Mouse (Mus musculus) lung, embryonic 14.5 days (tissue): ENCODE results near the gene H2-Q6. TPM values are rescaled to one million over a fixed set of nuclear protein-coding genes. Genes with fewer than 3 reads are reported as not detected.
"Not testable (repeated sequence)": the region's sequence is repeated elsewhere in the genome, so short reads cannot be mapped to it uniquely, and the experiment has no call there.

Experiments
- ATAC-seq: fragments of 200-750 bp; cut with Nextera tagmentation; 2 replicates; pipeline ENCODE4 v1.8.0; 2017; ENCODE audit warnings: mild to moderate bottlenecking, moderate TSS enrichment, moderate library complexity; ENCODE audit not compliant: insufficient read depth
- DNase-seq: peaks from one replicate; pipeline ENCODE4 v3.0.0-alpha.2; 2015
- H3K27ac ChIP-seq: fragments of 300-500 bp; sonication (generic); 2 replicates; pipeline ENCODE4 v1.5.1; 2014; ENCODE audit warnings: low read depth, mild to moderate bottlenecking, moderate library complexity
- H3K27me3 ChIP-seq: fragments of 300-500 bp; sonication (generic); 2 replicates; pipeline ENCODE4 v1.6.1; 2014; ENCODE audit warnings: low read length, control low read depth; ENCODE audit not compliant: insufficient read depth
- H3K36me3 ChIP-seq: fragments of 300-500 bp; sonication (generic); 2 replicates; pipeline ENCODE4 v1.6.1; 2014; ENCODE audit warnings: control low read depth; ENCODE audit not compliant: insufficient read depth
- H3K4me1 ChIP-seq: fragments of 300-500 bp; sonication (generic); 2 replicates; pipeline ENCODE4 v1.6.1; 2014; ENCODE audit warnings: antibody characterized with exemption, control low read depth; ENCODE audit not compliant: insufficient read depth
- H3K4me2 ChIP-seq: fragments of 300-500 bp; sonication (generic); 2 replicates; pipeline ENCODE4 v1.6.1; 2014; ENCODE audit warnings: mild to moderate bottlenecking
- H3K4me3 ChIP-seq: fragments of 300-500 bp; sonication (generic); 2 replicates; pipeline ENCODE4 v1.5.1; 2014; ENCODE audit warnings: low read depth, low read length
- H3K9ac ChIP-seq: fragments of 300-500 bp; sonication (generic); 2 replicates; pipeline ENCODE4 v1.6.1; 2014
- H3K9me3 ChIP-seq: fragments of 300-500 bp; sonication (generic); 2 replicates; pipeline ENCODE4 v1.6.1; 2016; ENCODE audit warnings: low read depth, low read length, control low read depth
- CTCF ChIP-seq: IDR thresholded peaks from 2 replicates; pipeline ENCODE4 v1.5.1; 2016; ENCODE audit warnings: antibody characterized with exemption, low read depth
- WGBS: fragments of 180-500 bp; shearing (Covaris S2); extraction: QIAGEN DNeasy Blood & Tissue Kit; methylation state at CpG from one replicate; pipeline ENCODE4 v1.1.7; 2014; 5-methylcytosine and 5-hydroxymethylcytosine counted together
- polyA plus RNA-seq: library from polyadenylated mRNA; unstranded; fragments of >200 nt; fragmentation: Nextera tagmentation; extraction: Ambion mirVana; gene quantifications from 2 replicates; pipeline ENCODE4 v1.2.1, GENCODE M21; 2014

H2-Q6 gene
- polyA plus RNA-seq, 1 experiment from 2014 or later, result 0.54 TPM

DNA sequence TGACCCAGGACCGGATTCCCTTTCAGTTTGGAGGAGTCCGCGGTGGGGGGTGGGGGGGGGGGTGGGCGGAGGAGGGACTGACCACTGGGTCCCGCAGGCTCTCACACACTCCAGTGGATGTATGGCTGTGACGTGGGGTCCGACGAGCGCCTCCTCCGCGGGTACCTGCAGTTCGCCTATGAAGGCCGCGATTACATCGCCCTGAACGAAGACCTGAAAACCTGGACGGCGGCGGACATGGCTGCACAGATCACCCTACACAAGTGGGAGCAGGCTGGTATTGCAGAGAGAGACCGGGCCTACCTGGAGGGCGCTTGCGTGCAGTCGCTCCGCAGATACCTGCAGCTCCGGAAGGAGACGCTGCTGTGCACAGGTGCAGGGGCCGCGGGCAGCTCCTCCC, 824 bp downstream of the H2-Q6 start:
- Histone ChIP-seq H3K4me2 (peak overlapping the region; percentile 63), H3K27me3 (peaks cover 25% of the 10 kb centered on the region), H3K4me3 (peak overlapping the region; percentile 34)
- not testable (repeated sequence) for H3K9ac ChIP-seq, H3K9me3 ChIP-seq, H3K27ac ChIP-seq, H3K36me3 ChIP-seq, H3K4me1 ChIP-seq
- WGBS, result 15% methylated on average over 28 of the region's 28 CpGs
- 0 out of 2 replicates have a peak, but pooled peaks have one; percentile 9 for TF ChIP-seq CTCF
- DNase-seq, result peak; percentile 34
- peak; percentile 42; the same call in 1 of the 2 replicates for ATAC-seq

- not testable (repeated sequence) for H3K9me3 ChIP-seq, H3K9ac ChIP-seq, H3K4me3 ChIP-seq, H3K4me2 ChIP-seq, H3K4me1 ChIP-seq, H3K36me3 ChIP-seq, ATAC-seq, DNase-seq, H3K27ac ChIP-seq
- 84% methylated on average over 6 of the region's 6 CpGs for WGBS
- H3K27me3 ChIP-seq, result peaks cover 17% of the 10 kb centered on the region
Observed at GRCm38 (mm10) chr17:35428883-35429282, 4.2 kb downstream of the H2-Q6 start.

- H3K27ac ChIP-seq, H3K4me2 ChIP-seq, H3K36me3 ChIP-seq, H3K4me1 ChIP-seq, H3K27me3 ChIP-seq, DNase-seq, H3K4me3 ChIP-seq, H3K9ac ChIP-seq, ATAC-seq, H3K9me3 ChIP-seq: not testable (repeated sequence)
- 80% methylated on average over 6 of the region's 6 CpGs for WGBS
Observed at GRCm38 (mm10) chr17:35430671-35431070, 6.0 kb downstream of the H2-Q6 start.

- 78% methylated on average over 2 of the region's 3 CpGs for WGBS
- DNase-seq, H3K4me3 ChIP-seq, H3K27ac ChIP-seq, H3K36me3 ChIP-seq, H3K4me1 ChIP-seq, ATAC-seq, H3K4me2 ChIP-seq, H3K27me3 ChIP-seq, H3K9ac ChIP-seq, H3K9me3 ChIP-seq: not testable (repeated sequence)
Observed at GRCm38 (mm10) chr17:35432167-35432566, 7.5 kb downstream of the H2-Q6 start.

DNA sequence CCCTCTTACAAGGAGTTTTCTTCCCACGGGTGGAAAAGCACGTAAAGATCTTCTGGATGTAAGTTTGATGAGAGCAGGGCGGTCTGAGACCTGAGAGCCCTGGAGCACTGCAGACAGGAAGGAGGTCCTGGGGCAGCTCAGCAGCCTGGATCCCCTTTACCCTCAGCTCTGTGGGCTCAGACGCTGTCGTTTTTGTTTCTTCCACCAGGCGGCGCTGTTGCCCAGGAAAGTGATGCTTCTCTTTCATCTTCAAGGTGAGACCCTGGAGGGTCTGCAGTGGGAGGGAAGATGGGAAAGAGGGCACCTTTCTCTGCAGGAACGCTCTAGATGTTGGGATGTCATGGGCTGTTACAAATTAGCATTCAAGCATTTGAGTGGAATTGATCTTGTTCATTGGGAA, 10.2 kb downstream of the H2-Q6 start:
- H3K27me3 ChIP-seq, result peaks cover 12% of the 10 kb centered on the region
- ATAC-seq, H3K4me3 ChIP-seq, H3K4me2 ChIP-seq, H3K27ac ChIP-seq, H3K9me3 ChIP-seq, H3K9ac ChIP-seq, H3K36me3 ChIP-seq, H3K4me1 ChIP-seq: not testable (repeated sequence)
- TF ChIP-seq CTCF, result peak; percentile 80
- 9% methylated on average over 8 of the region's 8 CpGs for WGBS
- peak; percentile 60 for DNase-seq

GRCm38 (mm10) chr17:35435577-35435976, 10.9 kb downstream of the H2-Q6 start:
- not testable (repeated sequence) for H3K27ac ChIP-seq, H3K36me3 ChIP-seq, ATAC-seq, H3K4me1 ChIP-seq, DNase-seq, H3K9ac ChIP-seq, H3K9me3 ChIP-seq, H3K4me2 ChIP-seq, H3K4me3 ChIP-seq
- WGBS, result 71% methylated on average over 3 of the region's 3 CpGs
- peaks cover 18% of the 10 kb centered on the region for H3K27me3 ChIP-seq

DNA sequence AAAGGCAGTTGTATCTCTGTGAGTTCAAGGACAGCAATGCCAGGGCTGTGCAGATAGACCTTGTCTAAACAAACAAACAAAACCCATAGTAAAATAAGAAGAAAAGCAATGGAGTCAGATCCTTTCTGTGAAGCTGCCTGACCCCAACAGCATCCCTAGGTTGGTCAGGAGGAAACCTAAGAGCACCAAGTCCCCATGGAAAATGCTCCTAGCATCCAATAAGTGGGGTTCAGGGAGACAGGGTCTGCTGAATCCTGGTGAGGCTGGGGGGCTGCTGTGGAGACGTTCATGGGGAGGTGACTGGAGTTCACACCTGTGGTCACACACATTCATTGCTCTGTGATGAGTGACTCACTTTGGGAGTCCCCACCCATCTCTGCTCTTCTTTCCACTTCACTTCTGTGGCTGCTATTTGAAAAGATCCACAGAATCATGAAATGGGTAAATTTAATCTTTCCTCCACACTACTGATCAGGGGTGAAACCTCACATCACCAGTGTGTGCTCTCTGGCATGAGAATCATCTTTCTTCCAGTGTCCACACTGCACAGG, 12.8 kb downstream of the H2-Q6 start:
- not testable (repeated sequence) for H3K36me3 ChIP-seq, H3K27ac ChIP-seq, H3K4me1 ChIP-seq, H3K4me3 ChIP-seq, H3K9ac ChIP-seq, H3K4me2 ChIP-seq, H3K9me3 ChIP-seq, ATAC-seq, DNase-seq
- WGBS, result 31% methylated on average over 1 of the region's 1 CpGs
- H3K27me3 ChIP-seq, result peaks cover 18% of the 10 kb centered on the region

- DNase-seq, H3K27ac ChIP-seq, ATAC-seq, H3K4me2 ChIP-seq, H3K4me3 ChIP-seq, H3K9me3 ChIP-seq, H3K36me3 ChIP-seq, H3K9ac ChIP-seq, H3K4me1 ChIP-seq: not testable (repeated sequence)
- peaks cover 18% of the 10 kb centered on the region for H3K27me3 ChIP-seq
- 73% methylated on average over 2 of the region's 3 CpGs for WGBS
Observed at GRCm38 (mm10) chr17:35438395-35438794, 13.7 kb downstream of the H2-Q6 start.

DNA sequence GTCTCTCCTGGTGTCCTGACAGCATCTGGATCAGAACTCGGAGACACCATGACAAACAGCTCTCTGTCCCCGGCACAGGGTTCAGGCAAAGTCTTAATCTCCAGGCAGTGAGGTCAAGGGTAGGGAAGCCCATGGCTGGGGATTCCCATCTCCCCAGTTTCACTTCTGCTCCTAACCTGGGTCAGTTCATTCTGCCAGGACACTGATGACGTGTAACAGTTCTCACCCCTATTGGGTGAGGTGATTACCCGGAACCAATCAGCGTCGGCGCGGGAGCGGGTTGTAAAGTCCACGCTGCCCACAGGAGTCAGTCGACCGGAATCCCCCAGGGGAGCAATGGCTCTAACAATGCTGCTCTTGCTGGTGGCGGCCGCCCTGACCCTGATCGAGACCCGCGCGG, 14.2 kb downstream of the H2-Q6 start, which contains the start of gene H2-Q7:
Gene H2-Q7, plus strand, starts transcription at position 271 of the 400 bp plus-strand sequence.
- Histone ChIP-seq H3K27me3 (peaks cover 18% of the 10 kb centered on the region), H3K4me2 (peak within 1 kb of the TSS; percentile 83), H3K9ac (peak within 1 kb of the TSS; percentile 42; the same call in 1 of the 2 replicates), H3K4me3 (peak within 1 kb of the TSS; percentile 43)
- not testable (repeated sequence) for H3K36me3 ChIP-seq, H3K4me1 ChIP-seq, H3K9me3 ChIP-seq, H3K27ac ChIP-seq
- DNase-seq, result peak; percentile 93
- peak; percentile 94 for ATAC-seq
- 3% methylated on average over 18 of the region's 18 CpGs for WGBS

- H3K9ac ChIP-seq, result peak overlapping the region; percentile 42; the same call in 1 of the 2 replicates
- H3K27me3 ChIP-seq, result peaks cover 18% of the 10 kb centered on the region
- not testable (repeated sequence) for H3K27ac ChIP-seq, H3K9me3 ChIP-seq, H3K4me1 ChIP-seq, H3K36me3 ChIP-seq
- DNase-seq (peak; percentile 15), ATAC-seq (peak; percentile 66)
- 1% methylated on average over 41 of the region's 48 CpGs for WGBS
- H3K4me3 ChIP-seq, result peak overlapping the region; percentile 43
- H3K4me2 ChIP-seq, result peak overlapping the region; percentile 83
Observed at GRCm38 (mm10) chr17:35439295-35439747, 14.7 kb downstream of the H2-Q6 start.
